Mouse (Mus musculus) embryo, embryonic 10.5 days (tissue): ENCODE results near the gene Armc7.
"Not testable (repeated sequence)": the region's sequence is repeated elsewhere in the genome, so short reads cannot be mapped to it uniquely, and the experiment has no call there.

ENCODE experiments used
- DNase-seq: peaks from one replicate; pipeline ENCODE4 v3.0.0-alpha.2; 2015; ENCODE audit warnings: low spot score

Gene Armc7

DNA sequence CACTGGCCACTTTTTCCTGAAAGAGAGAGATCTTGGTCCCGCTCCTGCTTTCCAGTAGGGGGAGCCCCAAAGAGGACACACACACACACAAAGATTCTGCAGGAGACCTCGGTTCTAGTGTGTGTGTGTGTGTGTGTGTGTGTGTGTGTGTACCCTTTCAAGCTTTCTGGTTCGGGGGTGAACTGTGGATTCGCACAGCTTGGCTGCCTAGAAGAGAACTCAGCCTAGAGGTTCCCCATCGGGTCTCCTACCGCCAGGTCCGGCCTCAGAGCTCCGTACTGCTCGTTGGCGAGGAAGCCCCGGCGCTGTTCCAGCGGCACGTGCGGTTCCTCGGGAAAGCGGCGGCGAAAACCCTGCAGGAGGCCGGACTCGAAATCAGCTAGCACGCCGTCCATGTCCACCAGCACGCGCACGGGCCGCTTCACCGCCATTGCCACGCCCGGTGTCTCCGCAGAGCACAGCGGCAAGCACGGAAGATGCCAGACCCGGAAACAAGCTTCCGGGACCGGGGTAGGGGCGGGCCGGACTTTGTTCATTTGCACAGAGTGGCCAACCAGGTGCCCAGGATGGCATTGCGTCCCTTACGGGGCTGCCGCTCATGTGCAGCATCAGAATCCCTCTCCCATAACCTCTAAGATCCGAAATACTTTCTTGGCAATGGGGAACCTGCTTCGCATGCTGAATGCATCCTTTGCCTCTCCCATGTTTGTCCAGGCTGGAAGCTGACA lies 16.1 kb downstream of the Armc7 start, which contains the start of gene Nt5c:
TSS of gene Nt5c (minus strand) at position 507 of the 728 bp plus-strand sequence.
- peak; percentile 87 for DNase-seq

DNA sequence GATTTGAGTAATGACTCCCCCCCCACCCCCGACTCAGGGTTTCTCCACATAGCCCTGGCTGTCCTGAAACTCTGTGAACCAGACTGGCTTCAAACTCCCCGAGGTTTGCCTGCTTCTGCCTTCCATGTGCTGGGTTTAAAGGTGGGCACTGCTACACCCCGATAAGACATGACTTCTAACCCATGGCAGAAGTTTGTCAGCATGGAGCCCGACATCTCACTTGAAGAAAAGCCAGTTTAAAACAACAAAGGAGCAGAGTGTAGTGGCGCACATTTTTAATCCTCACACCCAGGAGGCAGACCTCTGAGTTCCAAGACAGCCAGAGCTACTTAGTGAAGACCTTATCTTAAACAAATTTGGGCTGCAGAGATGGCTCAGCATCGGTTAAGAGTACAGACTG lies 16.9 kb downstream of the Armc7 start:
- no peak for DNase-seq

DNA sequence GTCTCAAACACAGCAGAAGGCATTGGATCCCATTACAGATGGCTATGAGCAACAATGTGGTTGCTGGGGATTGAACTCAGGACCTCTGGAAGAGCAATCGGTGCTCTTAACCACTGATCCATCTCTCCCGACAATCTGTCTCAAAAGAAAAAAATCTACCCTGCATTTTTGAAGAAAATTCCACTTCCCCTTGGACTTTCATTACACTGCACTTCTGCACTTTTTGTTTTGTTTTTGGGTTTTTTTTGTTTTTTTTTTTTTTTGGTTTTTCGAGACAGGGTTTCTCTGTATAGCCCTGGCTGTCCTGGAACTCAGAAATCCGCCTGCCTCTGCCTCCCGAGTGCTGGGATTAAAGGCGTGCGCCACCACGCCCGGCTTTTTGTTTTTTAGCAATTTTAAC lies 21.1 kb downstream of the Armc7 start:
- not testable (repeated sequence) for DNase-seq

DNA sequence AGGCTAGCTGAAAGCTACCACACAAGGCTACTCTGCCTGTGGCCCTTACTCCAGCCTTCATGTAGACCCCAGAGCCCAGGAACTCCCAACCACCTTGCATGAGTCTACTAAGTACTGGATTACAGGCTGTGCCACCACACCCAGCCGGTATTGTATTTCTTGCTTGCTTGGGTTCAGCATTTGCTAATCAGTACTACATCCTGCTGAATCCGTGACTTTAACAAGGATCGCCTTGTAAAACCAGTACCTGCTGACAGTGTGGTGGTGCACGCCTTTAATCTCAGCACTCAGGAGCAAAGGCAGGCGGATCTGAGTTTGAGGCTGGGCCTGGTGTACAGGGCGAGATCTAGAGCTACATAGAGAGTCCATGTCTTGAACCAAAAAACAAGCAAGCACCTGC lies 27.2 kb downstream of the Armc7 start:
- DNase-seq, result no peak

DNA sequence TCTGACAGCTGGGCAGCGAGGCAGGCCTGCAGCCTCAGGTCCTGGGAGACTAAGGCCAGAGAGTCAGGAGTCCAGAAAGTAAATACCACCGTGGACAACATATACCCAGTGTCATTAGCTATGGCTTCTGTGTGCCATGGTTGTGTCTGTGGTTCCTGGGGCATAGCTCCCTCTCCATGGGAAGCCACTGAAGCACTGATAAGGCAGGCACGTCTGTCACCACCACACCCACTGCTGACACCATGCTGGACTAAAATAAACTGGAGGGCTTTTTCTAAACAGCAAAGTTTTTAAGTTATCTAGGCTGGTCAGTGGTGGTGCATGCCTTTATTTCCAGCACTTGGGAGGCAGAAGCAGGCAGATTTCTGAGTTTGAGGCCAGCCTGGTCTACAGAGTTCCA lies 31.1 kb downstream of the Armc7 start:
- DNase-seq, result no peak

DNA sequence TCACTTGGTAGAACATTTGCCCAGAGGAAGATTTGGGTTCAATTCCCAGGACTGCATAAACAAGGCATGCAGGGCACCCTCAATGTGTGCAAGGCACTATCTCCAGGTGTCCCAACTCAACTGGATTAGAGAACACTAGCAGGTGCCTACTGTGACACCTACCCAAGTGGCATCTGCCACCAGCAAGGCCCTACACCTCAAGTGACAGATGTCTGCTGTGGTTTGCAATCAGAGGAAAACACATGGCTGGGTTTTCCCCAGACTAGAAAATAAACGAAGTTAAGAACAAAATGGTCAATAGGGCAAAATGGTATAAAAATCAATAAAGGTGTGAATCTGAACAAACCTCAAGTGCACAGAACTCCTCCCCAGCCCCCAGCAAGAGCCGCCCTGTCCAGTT lies 32.6 kb downstream of the Armc7 start:
- DNase-seq, result no peak

DNA sequence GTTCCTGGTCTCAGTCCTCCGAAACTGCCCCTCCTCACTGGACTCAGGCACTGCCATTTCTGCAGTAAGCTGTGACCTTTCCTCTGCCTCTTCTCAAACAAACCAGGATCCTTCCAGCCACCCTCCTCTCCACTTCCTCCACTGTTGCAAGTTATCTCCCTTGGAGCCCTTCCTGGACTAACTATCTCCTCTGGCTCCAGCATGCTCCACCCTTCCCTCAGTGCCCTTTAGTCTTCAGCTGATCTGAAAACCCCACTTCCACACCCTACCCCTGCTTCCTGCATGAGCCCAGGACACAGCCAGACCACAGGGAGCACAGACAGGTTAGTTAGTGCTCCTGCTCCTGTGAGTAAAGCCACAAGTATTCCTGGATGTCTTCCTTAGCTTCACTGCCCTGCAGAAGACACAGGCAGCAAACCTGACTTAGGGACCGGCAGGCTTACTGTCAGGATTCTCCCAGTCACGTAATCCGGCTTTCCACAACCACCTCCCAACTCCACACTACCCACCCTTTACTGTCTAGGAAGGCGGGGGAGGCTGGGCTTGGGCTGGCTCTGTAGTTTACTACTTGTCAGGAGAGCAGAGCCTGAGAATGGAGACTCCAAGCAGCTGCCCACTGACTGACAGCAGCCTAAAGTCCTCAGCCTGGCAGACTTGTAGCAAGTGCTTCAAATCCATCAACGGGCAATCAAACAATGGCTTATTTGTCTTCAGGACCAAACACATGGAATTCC lies 34.5 kb downstream of the Armc7 start:
- peak; percentile 39 for DNase-seq

DNA sequence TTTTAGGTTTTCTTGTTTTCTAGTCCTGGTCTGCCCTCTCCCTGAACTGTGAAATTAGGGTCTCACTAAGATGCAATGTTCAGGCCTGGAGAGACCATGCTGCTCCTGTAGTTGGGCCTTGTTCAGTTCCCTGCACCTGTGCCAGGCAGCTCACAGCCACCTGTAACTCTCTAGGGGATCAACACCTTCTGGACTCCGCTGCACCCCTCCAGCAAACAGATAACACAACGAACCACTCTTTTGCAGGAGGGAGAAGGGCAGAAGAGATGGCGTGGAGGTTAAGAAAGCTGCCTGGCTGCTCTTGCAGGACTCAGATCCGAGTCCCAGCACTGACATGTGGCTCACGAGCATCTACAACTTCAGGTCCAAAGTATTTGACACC lies 35.0 kb downstream of the Armc7 start:
- no peak for DNase-seq

DNA sequence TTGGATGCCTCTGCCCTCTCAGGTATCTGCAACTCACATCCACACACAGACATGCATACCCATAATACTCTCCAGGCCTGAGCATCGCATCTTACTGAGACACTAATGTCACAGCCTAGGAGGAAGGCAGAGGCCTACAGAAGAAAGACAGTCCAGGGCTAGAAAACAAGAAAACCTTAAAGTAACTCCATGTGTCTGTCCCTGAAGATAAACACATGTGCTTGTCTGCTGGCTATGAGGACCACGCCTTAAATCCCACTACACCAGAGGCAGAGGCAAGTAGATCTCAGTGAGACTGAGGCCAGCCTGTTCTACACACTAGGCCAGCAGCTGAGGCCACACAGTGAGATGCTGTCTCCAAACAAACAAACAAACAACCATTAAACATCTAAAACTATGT lies 35.7 kb downstream of the Armc7 start:
- no peak for DNase-seq

DNA sequence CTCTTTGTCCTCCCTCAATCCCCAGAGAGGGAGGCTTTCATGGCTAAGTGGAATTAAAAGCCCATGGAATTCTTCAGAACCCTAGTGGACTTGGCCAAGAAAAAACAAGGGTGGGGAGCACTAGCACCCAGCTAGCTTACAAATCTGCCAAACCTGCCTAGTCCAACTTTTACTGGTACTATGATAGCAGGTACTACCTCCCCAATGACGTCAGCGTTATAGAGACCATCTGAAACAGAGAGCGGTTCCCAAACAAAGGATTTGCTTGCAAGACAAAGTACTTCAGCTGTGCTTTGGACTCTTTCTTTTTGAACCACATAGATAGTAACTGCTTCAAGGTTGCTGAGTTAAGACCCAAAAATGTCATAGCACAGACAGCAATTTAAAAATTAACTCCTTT lies 36.5 kb downstream of the Armc7 start:
- DNase-seq, result no peak

DNA sequence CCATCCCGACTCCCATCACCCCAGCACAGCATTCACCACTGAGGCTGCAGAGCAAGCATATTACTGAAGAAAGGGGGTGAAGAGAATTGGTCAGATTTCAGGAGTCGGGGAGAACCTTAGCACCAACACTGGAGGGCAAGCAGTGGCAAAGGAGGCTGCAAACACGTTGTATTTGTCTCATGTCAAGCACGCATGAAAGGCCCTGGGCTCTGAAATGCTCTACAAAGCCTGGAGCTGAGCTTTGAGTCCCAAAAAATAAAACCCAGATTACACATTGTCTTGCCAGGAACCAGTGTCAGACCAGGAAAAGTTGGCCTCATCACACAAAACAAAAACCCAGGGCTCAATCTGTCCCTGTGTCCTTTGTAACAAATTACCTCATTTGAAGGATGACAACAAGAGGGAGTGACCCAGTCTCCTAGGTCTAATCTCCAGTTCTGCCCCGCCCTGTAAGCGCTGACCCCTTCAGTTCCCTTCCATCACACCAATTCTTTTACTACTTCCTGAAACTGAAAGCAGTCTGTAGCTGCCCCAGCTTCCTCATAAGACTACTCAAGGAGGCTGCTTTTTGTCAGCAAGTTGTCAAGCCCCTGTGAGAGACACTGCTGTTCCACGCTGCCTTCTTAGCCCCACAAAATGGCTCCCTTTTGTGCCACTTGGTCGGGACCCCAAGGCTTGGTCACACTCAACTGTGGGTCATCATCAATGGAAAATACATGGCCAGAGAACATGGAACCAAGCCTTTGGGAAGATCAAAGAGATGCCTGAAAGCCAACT lies 37.1 kb downstream of the Armc7 start:
- DNase-seq, result peak; percentile 50

DNA sequence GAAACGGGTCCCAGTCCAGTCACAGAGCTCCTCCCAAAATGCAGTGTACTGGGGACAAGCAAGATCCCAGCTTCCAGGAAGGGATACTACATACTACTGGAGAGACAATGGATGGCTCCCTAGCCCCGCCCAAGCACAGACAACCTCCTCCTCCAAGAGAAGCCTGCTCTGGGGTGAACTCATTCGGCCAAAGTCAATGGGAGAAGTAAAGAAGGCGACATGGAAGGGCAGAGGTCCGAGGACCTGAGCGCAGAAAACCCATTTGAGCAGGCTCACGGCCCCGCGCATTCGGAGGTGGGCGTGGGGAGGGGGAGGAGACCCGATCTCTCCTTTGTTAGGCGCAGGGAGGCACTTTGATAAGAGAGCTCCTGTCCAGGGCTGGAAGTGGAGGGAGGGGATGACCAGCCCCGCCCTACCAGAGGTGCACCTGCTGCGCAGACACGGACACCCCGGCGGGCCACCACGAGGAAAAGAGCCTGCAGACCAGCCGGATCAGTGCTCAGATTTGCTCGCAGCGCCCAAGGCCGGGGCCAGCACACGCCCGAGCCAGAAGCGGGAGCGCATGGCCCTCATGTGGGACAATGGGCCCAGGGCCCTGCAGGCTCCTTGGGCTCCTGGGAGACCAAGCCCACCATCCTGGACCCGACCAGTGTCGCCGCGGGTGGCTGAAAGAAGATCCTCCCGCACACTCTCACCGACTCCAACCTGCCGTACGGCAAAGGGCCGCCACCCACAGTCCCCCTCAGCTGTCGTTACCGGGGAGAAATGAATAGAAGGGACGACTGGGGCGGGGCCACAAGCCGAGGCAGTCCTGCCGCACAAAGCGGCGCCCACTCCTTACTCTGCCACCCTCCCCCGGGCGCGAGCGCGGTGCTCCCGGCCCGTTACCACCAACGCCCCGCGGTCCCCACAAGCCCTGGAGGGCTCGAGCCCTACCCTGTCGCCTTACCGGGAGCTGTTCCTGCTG lies 38.1 kb downstream of the Armc7 start:
- DNase-seq, result peak; percentile 72

DNA sequence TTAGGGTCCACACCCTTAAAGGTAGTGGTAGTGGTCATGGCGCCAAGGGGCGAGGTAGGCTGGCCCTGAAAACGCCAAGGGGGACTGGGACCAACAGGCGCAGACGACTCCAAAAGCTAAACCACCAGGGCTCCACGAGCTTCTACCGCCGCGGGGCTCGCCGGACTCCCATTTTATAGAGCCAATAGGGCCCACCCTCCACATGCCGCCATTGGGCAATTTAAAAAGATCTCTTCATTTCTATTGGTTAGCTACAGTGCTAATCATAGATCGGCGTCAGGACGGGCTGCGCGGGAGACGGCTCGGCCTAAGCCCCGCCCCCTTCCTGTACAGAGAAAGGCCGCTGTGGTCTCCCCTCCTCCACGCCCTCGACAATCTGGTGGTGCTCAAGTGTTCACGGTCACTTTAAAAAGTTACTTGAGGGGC lies 38.8 kb downstream of the Armc7 start, which contains the start of gene Jpt1:
TSS of gene Jpt1 (minus strand) at position 150 of the 426 bp plus-strand sequence.
- DNase-seq, result peak; percentile 98

DNA sequence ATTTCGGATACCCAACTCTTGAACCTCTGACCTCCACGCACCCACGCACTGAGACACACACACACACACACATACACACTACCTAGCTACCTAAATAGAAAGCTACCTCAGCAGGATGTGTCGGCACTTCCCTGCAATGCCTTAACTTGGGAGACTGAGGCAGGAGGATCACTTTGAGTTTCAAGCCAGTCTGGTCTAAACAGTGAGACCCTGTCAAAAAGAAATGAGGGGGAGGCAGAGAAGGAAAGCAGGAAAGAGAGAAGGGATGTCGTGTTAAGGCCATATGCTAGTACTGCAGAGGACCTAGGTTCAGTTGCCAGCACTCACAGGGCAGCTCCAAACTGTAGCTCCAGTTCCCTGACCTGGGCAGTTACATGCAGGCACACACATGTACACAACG lies 39.6 kb downstream of the Armc7 start:
- DNase-seq, result no peak

DNA sequence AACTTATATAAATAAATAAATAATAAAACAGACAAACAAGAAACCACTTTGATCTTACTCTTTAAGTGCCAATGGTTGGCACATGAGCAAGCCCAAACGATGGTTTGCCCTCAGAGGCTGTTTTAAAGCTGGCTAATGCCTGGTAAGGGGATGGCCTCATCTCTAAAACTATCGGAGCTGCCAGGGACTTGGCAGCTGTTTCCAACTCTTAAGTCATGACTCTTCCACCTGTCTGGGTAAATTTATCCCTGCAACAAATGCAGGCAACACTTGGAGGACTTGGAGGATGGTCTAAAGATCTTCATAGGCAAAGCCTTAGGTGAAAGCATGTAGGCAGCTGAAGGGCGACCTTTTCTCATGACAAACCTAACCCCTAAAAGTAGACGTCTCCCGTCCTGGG lies 41.5 kb downstream of the Armc7 start:
- DNase-seq, result no peak

DNA sequence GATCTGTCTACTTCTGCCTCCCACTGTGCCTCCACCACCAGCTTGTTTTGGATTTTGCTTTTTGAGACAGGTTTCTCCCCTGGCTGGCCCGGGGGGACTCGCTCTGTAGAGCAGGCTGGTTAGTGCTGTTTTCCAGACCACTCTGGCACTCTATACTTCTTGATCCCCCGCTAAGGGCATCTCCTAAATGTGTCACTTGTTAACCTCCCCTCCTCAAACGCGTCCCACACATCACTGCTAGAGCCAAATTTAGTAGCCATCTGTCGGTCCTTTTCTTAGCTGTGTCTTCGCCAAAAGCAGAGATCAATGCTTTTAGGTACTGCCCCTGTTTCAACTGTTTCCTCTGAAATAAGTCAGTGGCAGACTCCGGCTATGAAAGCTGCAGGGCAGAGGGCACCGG lies 43.2 kb downstream of the Armc7 start:
- DNase-seq, result no peak

DNA sequence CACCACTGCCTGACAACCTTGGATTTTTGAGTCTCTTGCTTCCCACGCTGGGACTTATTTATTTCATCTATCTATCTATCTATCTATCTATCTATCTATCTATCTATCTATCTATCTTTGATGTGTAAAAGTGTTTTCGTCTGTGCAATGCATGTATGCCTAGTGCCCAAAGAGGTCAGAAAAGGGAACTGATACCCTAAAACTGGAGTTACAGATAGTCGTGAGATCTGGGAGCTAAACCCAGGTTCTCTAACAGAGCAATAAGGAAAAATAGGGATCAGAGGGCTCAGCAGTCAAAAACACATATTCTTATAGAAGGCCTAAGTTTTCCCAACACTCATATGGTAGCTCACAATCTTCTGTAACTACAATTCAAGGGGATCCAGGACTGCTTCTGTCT lies 44.1 kb downstream of the Armc7 start:
- DNase-seq, result no peak

DNA sequence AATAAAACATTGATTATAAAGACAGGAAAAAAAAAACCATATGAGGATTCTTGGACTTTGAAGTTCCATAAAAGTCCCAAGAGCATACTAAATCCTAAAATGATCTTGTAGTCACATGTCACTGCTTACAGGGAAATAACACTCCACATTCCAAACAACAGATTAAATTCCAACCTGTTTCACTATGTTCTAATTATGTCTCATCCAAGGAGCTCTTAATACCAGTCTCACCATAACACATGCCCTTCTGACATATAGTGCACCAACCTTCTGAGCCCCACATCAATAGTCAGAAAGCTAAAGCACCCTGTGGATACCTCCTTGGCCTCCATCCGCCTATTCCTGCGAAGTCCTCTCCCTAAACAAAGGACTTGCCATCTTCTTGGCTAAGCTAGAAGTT lies 44.8 kb downstream of the Armc7 start:
- DNase-seq, result no peak

DNA sequence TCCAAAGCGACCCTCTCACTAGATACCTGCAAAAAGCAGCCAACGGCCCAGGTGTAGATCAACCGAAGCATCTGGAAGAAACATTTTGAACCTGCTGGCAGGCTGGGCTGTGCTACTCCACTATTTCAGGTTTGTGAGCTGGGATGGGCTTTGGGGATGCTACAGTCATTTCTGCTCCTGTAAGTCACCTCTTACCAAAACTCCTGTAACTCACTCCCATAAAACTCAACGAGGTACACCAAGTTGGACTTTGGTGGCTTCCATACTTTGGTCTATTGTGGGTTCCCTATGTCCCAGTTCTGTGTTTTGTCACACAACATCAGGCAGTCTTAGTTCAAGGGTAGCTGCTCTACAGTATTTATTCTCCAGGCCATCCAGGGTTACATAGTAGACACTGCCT lies 45.6 kb downstream of the Armc7 start:
- no peak for DNase-seq

DNA sequence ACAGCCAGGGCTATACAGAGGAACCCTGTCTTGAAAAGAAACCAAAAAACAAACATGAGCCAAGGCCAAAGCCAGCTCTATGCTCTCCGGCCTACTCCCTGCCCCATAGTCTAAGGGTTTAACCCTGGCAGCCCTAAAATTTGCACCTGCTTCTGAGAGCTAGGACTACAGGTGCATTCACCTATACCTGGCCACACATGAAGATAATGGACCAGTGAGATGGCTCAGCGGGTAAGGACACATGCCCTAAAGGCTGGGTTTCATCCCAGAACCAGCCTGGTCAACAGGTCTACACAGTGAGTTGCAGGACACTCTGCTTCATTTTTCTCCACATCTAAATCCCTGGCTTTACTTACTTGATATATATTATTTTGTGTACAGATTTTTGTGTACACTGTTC lies 46.8 kb downstream of the Armc7 start:
- DNase-seq, result no peak

DNA sequence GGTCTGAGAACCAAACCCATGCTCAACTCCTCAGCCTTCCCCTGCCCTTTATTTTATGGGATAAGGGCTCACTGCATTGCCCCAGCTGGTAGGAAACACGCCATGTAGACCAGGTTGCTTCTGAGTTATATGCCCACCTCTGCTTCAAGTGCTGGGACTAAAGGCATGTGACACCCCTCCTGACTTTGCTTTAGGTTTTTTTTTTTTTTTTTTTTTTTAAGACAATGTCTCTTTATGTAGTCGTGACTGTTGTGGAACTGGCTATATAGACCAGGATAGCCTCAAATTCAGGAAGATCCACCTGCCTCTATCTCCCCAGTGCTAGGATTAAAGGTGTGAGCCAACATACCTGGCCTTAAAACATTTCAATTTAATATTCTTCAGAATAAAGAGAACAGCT lies 47.2 kb downstream of the Armc7 start:
- no peak for DNase-seq

DNA sequence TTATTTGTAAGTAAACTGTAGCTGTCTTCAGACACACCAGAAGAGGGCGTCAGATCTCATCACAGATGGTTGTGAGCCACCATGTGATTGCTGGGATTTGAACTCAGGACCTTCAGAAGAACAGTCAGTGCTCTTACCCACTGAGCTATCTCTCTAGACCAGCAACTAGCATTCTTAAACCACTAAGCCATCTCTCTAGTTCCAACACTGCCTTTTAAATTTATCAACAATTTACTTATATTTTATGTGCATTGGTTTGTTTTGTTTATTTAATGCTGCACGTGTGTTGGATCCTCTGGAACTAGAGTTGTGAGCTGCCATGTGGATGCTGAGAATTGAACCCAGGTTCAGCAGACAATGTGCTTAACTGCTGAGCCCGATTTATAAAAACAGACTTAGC lies 51.0 kb downstream of the Armc7 start:
- not testable (repeated sequence) for DNase-seq
